Mouse (Mus musculus) urinary bladder, adult 18-20 months (tissue): ENCODE data around the gene Daw1.
A peak's percentile ranks its signal among the peaks of the same experiment; 100 is the strongest.

ENCODE experiments used
- DNase-seq, 2 experiments: peaks; one replicate each; pipeline ENCODE4 v3.0.0; 2022; ENCODE audit warnings: low spot score in 2 of 2, mixed read lengths in 2 of 2

Daw1 gene

GRCm38 (mm10) chr1:83159603-83160002 is at the start of gene Daw1:
Gene Daw1, plus strand, starts transcription at chr1:83159752.
- peak; percentile 47 to 61 for DNase-seq

- DNase-seq, result no peak
Observed at GRCm38 (mm10) chr1:83110992-83111391, 48.6 kb upstream of the Daw1 start.

- DNase-seq, result no peak
Observed at GRCm38 (mm10) chr1:83111726-83112125, 47.8 kb upstream of the Daw1 start.

GRCm38 (mm10) chr1:83116447-83117137 is 43.0 kb upstream of the Daw1 start, which contains the start of gene Ccl20:
Gene Ccl20, plus strand, starts transcription at chr1:83116766.
- DNase-seq, result no peak

- no peak for DNase-seq
Observed at GRCm38 (mm10) chr1:83117217-83117616, 42.3 kb upstream of the Daw1 start.

- DNase-seq, result no peak
Observed at GRCm38 (mm10) chr1:83117661-83118060, 41.9 kb upstream of the Daw1 start.

GRCm38 (mm10) chr1:83119903-83120302 is 39.6 kb upstream of the Daw1 start:
- no peak for DNase-seq

- no peak for DNase-seq
Observed at GRCm38 (mm10) chr1:83120312-83120711, 39.2 kb upstream of the Daw1 start.

- peak; percentile 13 to 14 for DNase-seq
Observed at GRCm38 (mm10) chr1:83123201-83123600, 36.4 kb upstream of the Daw1 start.

GRCm38 (mm10) chr1:83135829-83136228 is 23.7 kb upstream of the Daw1 start:
- DNase-seq, result peak in 1 of 2 experiments; percentile 64

- DNase-seq, result no peak
Observed at GRCm38 (mm10) chr1:83137847-83138246, 21.7 kb upstream of the Daw1 start.

GRCm38 (mm10) chr1:83138721-83139120 is 20.8 kb upstream of the Daw1 start:
- DNase-seq, result no peak

GRCm38 (mm10) chr1:83141510-83141909 is 18.0 kb upstream of the Daw1 start:
- DNase-seq, result no peak

- no peak for DNase-seq
Observed at GRCm38 (mm10) chr1:83142055-83142454, 17.5 kb upstream of the Daw1 start.

- DNase-seq, result no peak
Observed at GRCm38 (mm10) chr1:83146547-83146946, 13.0 kb upstream of the Daw1 start.

- DNase-seq, result no peak
Observed at GRCm38 (mm10) chr1:83150227-83150626, 9.3 kb upstream of the Daw1 start.

- DNase-seq, result no peak
Observed at GRCm38 (mm10) chr1:83152961-83153360, 6.6 kb upstream of the Daw1 start.

GRCm38 (mm10) chr1:83156876-83157275 is 2.7 kb upstream of the Daw1 start:
- DNase-seq, result peak; percentile 18 to 31

- DNase-seq, result no peak
Observed at GRCm38 (mm10) chr1:83161658-83162057, 2.1 kb downstream of the Daw1 start.

- no peak for DNase-seq
Observed at GRCm38 (mm10) chr1:83164027-83164426, 4.5 kb downstream of the Daw1 start.

- no peak for DNase-seq
Observed at GRCm38 (mm10) chr1:83169158-83169557, 9.6 kb downstream of the Daw1 start.

- no peak for DNase-seq
Observed at GRCm38 (mm10) chr1:83175985-83176384, 16.4 kb downstream of the Daw1 start.

- no peak for DNase-seq
Observed at GRCm38 (mm10) chr1:83179531-83179930, 20.0 kb downstream of the Daw1 start.

- DNase-seq, result no peak
Observed at GRCm38 (mm10) chr1:83181418-83181817, 21.9 kb downstream of the Daw1 start.
